Mouse (Mus musculus) activated CD4-positive, CD25-positive, alpha-beta regulatory T cell, adult 4 months (primary cell): Measurements from ENCODE around the gene Ifna11. TPM values are rescaled to one million over a fixed set of nuclear protein-coding genes. Genes with fewer than 3 reads are reported as not detected.

Experiments
- ATAC-seq: one replicate; pipeline ENCODE4 v1.8.0; 2017
- polyA plus RNA-seq, 2 experiments: library from polyadenylated mRNA; unstranded; fragments of 100-300 nt; shearing (Covaris generic); gene quantifications; one replicate each; pipeline ENCODE4 v1.2.1; 2017

Gene Ifna11
- polyA plus RNA-seq, 2 experiments from 2014 or later, result not detected

- no peak for ATAC-seq
These were observed 21.7 kb downstream of the Ifna11 start, which contains the start of gene Ifna4 for GRCm38 (mm10) chr4:88841438-88841911. Gene Ifna4, plus strand, starts transcription at chr4:88841861.

GRCm38 (mm10) chr4:88845334-88845733 lies 25.6 kb downstream of the Ifna11 start:
- no peak for ATAC-seq

- ATAC-seq, result no peak
These were observed 29.9 kb downstream of the Ifna11 start, which contains the start of gene Ifna1 for GRCm38 (mm10) chr4:88849698-88850097. Gene Ifna1, plus strand, starts transcription at chr4:88850087.

- no peak for ATAC-seq
These were observed 31.4 kb downstream of the Ifna11 start for GRCm38 (mm10) chr4:88851026-88851763.

- no peak for ATAC-seq
These were observed 39.5 kb downstream of the Ifna11 start for GRCm38 (mm10) chr4:88859214-88859613.

GRCm38 (mm10) chr4:88863309-88863708 lies 43.5 kb downstream of the Ifna11 start:
- no peak for ATAC-seq

GRCm38 (mm10) chr4:88864599-88864998 lies 44.8 kb downstream of the Ifna11 start:
- peak; percentile 89 for ATAC-seq

GRCm38 (mm10) chr4:88865011-88865569 lies 45.3 kb downstream of the Ifna11 start:
- ATAC-seq, result peak; percentile 2

GRCm38 (mm10) chr4:88867366-88867925 lies 47.7 kb downstream of the Ifna11 start:
- ATAC-seq, result peak; percentile 50

- ATAC-seq, result peak; percentile 51
These were observed 48.5 kb downstream of the Ifna11 start for GRCm38 (mm10) chr4:88867926-88868911.

Other genes with a start within 250 kb of the Ifna11 start
- not detected for gene Ifna14, start 248.2 kb upstream of the Ifna11 start, polyA plus RNA-seq
- gene Ifna9, start 227.6 kb upstream of the Ifna11 start, polyA plus RNA-seq, result not detected
- gene Ifna12, start 216.6 kb upstream of the Ifna11 start, polyA plus RNA-seq, result not detected
- gene C87499, start 185.5 kb upstream of the Ifna11 start, polyA plus RNA-seq, result not detected
- gene Ifna13, start 175.5 kb upstream of the Ifna11 start, polyA plus RNA-seq, result not detected
- gene Ifna16, start 143.0 kb upstream of the Ifna11 start, polyA plus RNA-seq, result not detected
- gene Ifna2, start 136.0 kb upstream of the Ifna11 start, polyA plus RNA-seq, result not detected
- not detected for gene Ifnab, start 128.6 kb upstream of the Ifna11 start, polyA plus RNA-seq
- not detected for gene Gm26566, start 98.2 kb upstream of the Ifna11 start, polyA plus RNA-seq
- 10 to 100 TPM; 31.9 to 33.2 TPM for gene Klhl9, start 97.5 kb upstream of the Ifna11 start, polyA plus RNA-seq
- not detected for gene Gm13271, start 65.1 kb upstream of the Ifna11 start, polyA plus RNA-seq
- under 1 TPM in 1 of 2 experiments, not detected in 1; 0.37 TPM for gene Gm13283, start 59.8 kb upstream of the Ifna11 start, polyA plus RNA-seq
- gene Gm13290, start 46.1 kb upstream of the Ifna11 start, polyA plus RNA-seq, result not detected
- not detected for gene Gm13289, start 43.0 kb upstream of the Ifna11 start, polyA plus RNA-seq
- gene Gm13272, start 40.1 kb upstream of the Ifna11 start, polyA plus RNA-seq, result not detected
- not detected for gene Ifnz, start 37.8 kb upstream of the Ifna11 start, polyA plus RNA-seq
- not detected for gene Gm13276, start 34.2 kb upstream of the Ifna11 start, polyA plus RNA-seq
- gene Gm13277, start 31.3 kb upstream of the Ifna11 start, polyA plus RNA-seq, result not detected
- not detected for gene Gm13278, start 28.4 kb upstream of the Ifna11 start, polyA plus RNA-seq
- gene Gm13275, start 25.5 kb upstream of the Ifna11 start, polyA plus RNA-seq, result not detected
- gene Gm13279, start 22.6 kb upstream of the Ifna11 start, polyA plus RNA-seq, result not detected
- under 1 TPM in 1 of 2 experiments, not detected in 1; 0.38 TPM for gene Gm13285, start 20.3 kb upstream of the Ifna11 start, polyA plus RNA-seq
- not detected for gene Gm13287, start 16.7 kb upstream of the Ifna11 start, polyA plus RNA-seq
- not detected for gene Gm13288, start 14.4 kb upstream of the Ifna11 start, polyA plus RNA-seq
- not detected for gene Ifna7, start 3.7 kb upstream of the Ifna11 start, polyA plus RNA-seq
- gene Ifna6, start 7.5 kb downstream of the Ifna11 start, polyA plus RNA-seq, result not detected
- not detected for gene Ifna5, start 15.6 kb downstream of the Ifna11 start, polyA plus RNA-seq
- not detected for gene Ifna4, start 21.9 kb downstream of the Ifna11 start, polyA plus RNA-seq
- gene Ifna1, start 30.1 kb downstream of the Ifna11 start, polyA plus RNA-seq, result not detected
- not detected for gene Ifne, start 60.2 kb downstream of the Ifna11 start, polyA plus RNA-seq